21 mouse cellular contexts compared by ENCODE assay signal in the genomic region with DNA sequence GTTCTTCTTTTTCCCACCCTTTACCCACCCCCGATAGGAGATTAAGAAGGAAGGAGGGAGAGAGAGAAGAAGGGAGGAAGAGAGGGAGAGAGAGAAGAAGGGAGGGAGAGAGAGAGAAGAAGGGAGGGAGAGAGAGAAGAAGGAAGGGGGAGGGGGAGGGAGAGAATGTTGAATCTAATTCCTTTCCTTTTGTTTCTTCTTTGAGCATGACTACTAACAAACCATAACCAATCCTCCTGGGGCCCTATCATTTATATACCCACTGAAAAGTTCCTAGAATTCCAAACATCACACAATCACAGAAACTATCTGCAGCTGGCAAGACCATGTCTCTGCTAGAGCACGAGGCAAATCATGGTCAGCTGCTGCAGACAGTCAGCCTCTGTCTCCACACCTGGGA.
"Had no signal": no experiment of that assay in that cellular context is flagged by ENCODE, and none has a peak within 500 bp of the region (broad histone marks: within the 10 kb centered on the region; RNA-seq: fewer than 3 reads in every experiment).

No protein-coding gene starts in this region.

- H3K27me3 ChIP-seq: limb, embryonic 13.5 days; liver, embryonic 12.5 days; liver, embryonic 15.5 days; midbrain, embryonic 15.5 days; neural tube, embryonic 13.5 days; stomach, embryonic 15.5 days had no signal

- ATAC-seq: liver, embryonic 12.5 days; midbrain, embryonic 15.5 days had no signal

- H3K4me3 ChIP-seq: layer of hippocampus, adult 2 months; limb, embryonic 10.5 days; limb, embryonic 13.5 days; liver, embryonic 12.5 days; liver, embryonic 15.5 days; midbrain, embryonic 15.5 days; neural tube, embryonic 13.5 days; stomach, embryonic 15.5 days had no signal

- H3K4me2 ChIP-seq: limb, embryonic 13.5 days; liver, embryonic 12.5 days; liver, embryonic 15.5 days; midbrain, embryonic 11.5 days; midbrain, embryonic 15.5 days; neural tube, embryonic 13.5 days; stomach, embryonic 15.5 days had no signal

- H3K36me3 ChIP-seq: limb, embryonic 10.5 days; limb, embryonic 13.5 days; liver, embryonic 12.5 days; liver, embryonic 15.5 days; midbrain, embryonic 15.5 days; neural tube, embryonic 13.5 days; stomach, embryonic 15.5 days had no signal

- H3K9me3 ChIP-seq: limb, embryonic 10.5 days; limb, embryonic 13.5 days; liver, embryonic 12.5 days; liver, embryonic 15.5 days; midbrain, embryonic 15.5 days; neural tube, embryonic 13.5 days; stomach, embryonic 15.5 days had no signal

- H3K27ac ChIP-seq: kidney, postnatal 0 days; layer of hippocampus, adult 2 months; limb, embryonic 10.5 days; limb, embryonic 13.5 days; liver, embryonic 12.5 days; liver, embryonic 15.5 days; midbrain, embryonic 15.5 days; neural tube, embryonic 13.5 days; stomach, embryonic 15.5 days had no signal

- H3K9ac ChIP-seq: limb, embryonic 13.5 days; liver, embryonic 12.5 days; liver, embryonic 15.5 days; midbrain, embryonic 15.5 days; neural tube, embryonic 13.5 days; stomach, embryonic 15.5 days had no signal

- DNase-seq: kidney, adult 9 months; kidney, postnatal 25 days; layer of hippocampus, adult 9-11 months; liver; lung, adult 2 months; lung, postnatal 14 days; lung, postnatal 4 days; retina, postnatal 1 day; right cerebral cortex, postnatal 25 days; spleen, adult 18-20 months; thymus, postnatal 25 days had no signal
